Mouse (Mus musculus) G1E (cell line): ENCODE measurements around the gene Acad11. TPM values are rescaled to one million over a fixed set of nuclear protein-coding genes. Genes with fewer than 3 reads are reported as not detected.

ENCODE experiments used
- ATAC-seq: 2 replicates; pipeline ENCODE4 v1.8.0; 2016; ENCODE audit warnings: mild to moderate bottlenecking; ENCODE audit not compliant: insufficient number of reproducible peaks, poor library complexity, low FRiP score, severe bottlenecking; ENCODE audit errors: extremely low read depth
- DNase-seq: peaks from one replicate; pipeline ENCODE4 v3.0.0; 2012; ENCODE audit warnings: low spot score
- H3K27me3 ChIP-seq: 2 replicates; pipeline ENCODE4 v1.6.1; 2012; ENCODE audit warnings: mild to moderate bottlenecking, low read length, inconsistent platforms; ENCODE audit not compliant: insufficient read depth
- H3K36me3 ChIP-seq: replicated peaks from 2 replicates; pipeline ENCODE3; 2012; ENCODE audit warnings: mild to moderate bottlenecking, inconsistent platforms
- H3K4me1 ChIP-seq: 2 replicates; pipeline ENCODE4 v1.6.1; 2012; ENCODE audit warnings: low read depth, low read length, inconsistent platforms, mixed read lengths; ENCODE audit not compliant: insufficient read depth
- H3K4me3 ChIP-seq: 2 replicates; pipeline ENCODE4 v1.5.1; 2012; ENCODE audit warnings: low read depth, mild to moderate bottlenecking, inconsistent platforms, low read length, moderate library complexity, mixed read lengths
- H3K9me3 ChIP-seq: replicated peaks from 2 replicates; pipeline ENCODE4 v1.6.1; 2012; ENCODE audit warnings: inconsistent platforms
- CTCF ChIP-seq: IDR thresholded peaks from 2 replicates; pipeline ENCODE4 v1.5.1; 2012; ENCODE audit warnings: low read depth, low read length, inconsistent platforms, mixed read lengths
- GATA1 ChIP-seq: IDR thresholded peaks from 2 replicates; pipeline ENCODE4 v1.6.1; 2012; ENCODE audit warnings: borderline replicate concordance, low read length, inconsistent platforms, mixed read lengths
- GATA2 ChIP-seq: IDR thresholded peaks from 2 replicates; pipeline ENCODE4 v1.6.1; 2012; ENCODE audit warnings: low read depth, low read length, inconsistent platforms, borderline replicate concordance
- POLR2AphosphoS5 ChIP-seq: IDR thresholded peaks from 2 replicates; pipeline ENCODE4 v1.6.1; 2012; ENCODE audit warnings: low read depth, low read length, inconsistent platforms; ENCODE audit not compliant: insufficient replicate concordance
- TAL1 ChIP-seq: conservative IDR thresholded peaks from 2 replicates; pipeline ENCODE4 v1.6.1; 2012; ENCODE audit warnings: low read depth, low read length, inconsistent platforms, mixed read lengths
- polyA plus RNA-seq: library from polyadenylated mRNA; stranded (reverse); fragments of >175 nt; gene quantifications from 2 replicates; pipeline ENCODE4 v1.2.3, GENCODE M21; 2012
- total RNA-seq, 2 experiments: library from RNA; stranded (forward) in 1 of 2; stranded (reverse) in 1 of 2; fragments of 200-1000 nt in 1 of 2; fragments of >200 nt in 1 of 2; fragmentation: Nextera tagmentation in 1 of 2; gene quantifications; 2 replicates each; pipeline ENCODE4 v1.2.3; 2014 to 2017

Gene Acad11
- total and polyA plus RNA-seq, 3 experiments: 9.8 to 32.5 (median 24.0) TPM

GRCm38 (mm10) chr9:104107482-104107881 is 44.3 kb downstream of the Acad11 start:
- no peak for ATAC-seq
- H3K27me3 ChIP-seq: no peaks in the 10 kb centered on the region
- no peaks in the 10 kb centered on the region for H3K4me1 ChIP-seq
- no peak for DNase-seq
- H3K36me3 ChIP-seq: no peaks in the 10 kb centered on the region
- H3K4me3 ChIP-seq: no peak overlapping the region
- no peaks in the 10 kb centered on the region for H3K9me3 ChIP-seq
- no peak for TF ChIP-seq POLR2AphosphoS5
- TF ChIP-seq GATA2: no peak
- TF ChIP-seq CTCF: no peak
- TF ChIP-seq TAL1: no peak
- no peak for TF ChIP-seq GATA1

GRCm38 (mm10) chr9:104108571-104109143 is 45.5 kb downstream of the Acad11 start:
- no peaks in the 10 kb centered on the region for H3K9me3 ChIP-seq
- peaks cover 3% of the 10 kb centered on the region for H3K36me3 ChIP-seq
- TF ChIP-seq GATA2 (no peak), TAL1 (no peak), GATA1 (no peak), CTCF (no peak), POLR2AphosphoS5 (no peak)
- ATAC-seq (no peak), DNase-seq (no peak)
- H3K4me3 ChIP-seq: no peak overlapping the region
- no peaks in the 10 kb centered on the region for H3K27me3 ChIP-seq
- no peaks in the 10 kb centered on the region for H3K4me1 ChIP-seq

- peaks cover 5% of the 10 kb centered on the region for H3K36me3 ChIP-seq
- H3K27me3 ChIP-seq: no peaks in the 10 kb centered on the region
- DNase-seq: no peak
- H3K4me1 ChIP-seq: no peaks in the 10 kb centered on the region
- TF ChIP-seq GATA2 (no peak), POLR2AphosphoS5 (no peak), CTCF (no peak)
- no peak overlapping the region for H3K4me3 ChIP-seq
- no peaks in the 10 kb centered on the region for H3K9me3 ChIP-seq
- ATAC-seq: no peak
These were observed 46.0 kb downstream of the Acad11 start for GRCm38 (mm10) chr9:104109151-104109550.

- no peak for DNase-seq
- Histone ChIP-seq H3K4me3 (no peak overlapping the region), H3K4me1 (no peaks in the 10 kb centered on the region), H3K36me3 (peaks cover 32% of the 10 kb centered on the region), H3K9me3 (no peaks in the 10 kb centered on the region), H3K27me3 (no peaks in the 10 kb centered on the region)
- TF ChIP-seq CTCF: no peak
- no peak for TF ChIP-seq GATA1
- TF ChIP-seq GATA2: no peak
- no peak for TF ChIP-seq POLR2AphosphoS5
- no peak for TF ChIP-seq TAL1
- no peak for ATAC-seq
These were observed 59.9 kb downstream of the Acad11 start for GRCm38 (mm10) chr9:104123101-104123500.

GRCm38 (mm10) chr9:104123622-104124021 is 60.4 kb downstream of the Acad11 start:
- TF ChIP-seq CTCF: no peak
- no peak for TF ChIP-seq GATA1
- no peak for TF ChIP-seq POLR2AphosphoS5
- TF ChIP-seq TAL1: no peak
- no peak for TF ChIP-seq GATA2
- Histone ChIP-seq H3K9me3 (no peaks in the 10 kb centered on the region), H3K27me3 (no peaks in the 10 kb centered on the region), H3K4me1 (no peaks in the 10 kb centered on the region), H3K36me3 (peaks cover 31% of the 10 kb centered on the region), H3K4me3 (no peak overlapping the region)
- ATAC-seq (no peak), DNase-seq (no peak)

GRCm38 (mm10) chr9:104126833-104127232 is 63.7 kb downstream of the Acad11 start, which contains the start of gene Ackr4:
Ackr4 (minus strand) TSS chr9:104126933.
- Histone ChIP-seq H3K4me3 (no peak within 1 kb of the TSS), H3K9me3 (no peaks in the 10 kb centered on the region), H3K27me3 (peaks cover 2% of the 10 kb centered on the region; the same call in 1 of the 2 replicates), H3K4me1 (no peaks in the 10 kb centered on the region), H3K36me3 (peaks cover 23% of the 10 kb centered on the region)
- no peak for DNase-seq
- TF ChIP-seq POLR2AphosphoS5 (no peak), TAL1 (no peak), GATA2 (no peak), CTCF (no peak), GATA1 (no peak)
- no peak for ATAC-seq

- H3K4me1 ChIP-seq: no peaks in the 10 kb centered on the region
- TF ChIP-seq GATA2: no peak
- no peak for ATAC-seq
These were observed 64.9 kb downstream of the Acad11 start for GRCm38 (mm10) chr9:104128110-104128509.

More at GRCm38 (mm10) chr9:104128110-104128509, 64.9 kb downstream of the Acad11 start:
- Histone ChIP-seq H3K9me3 (no peaks in the 10 kb centered on the region), H3K36me3 (peaks cover 17% of the 10 kb centered on the region), H3K4me3 (no peak overlapping the region), H3K27me3 (peaks cover 3% of the 10 kb centered on the region; the same call in 1 of the 2 replicates)
- no peak for DNase-seq
